9 mouse cellular contexts compared by ENCODE assay signal in genomic region chr19:10341817-10342439, GRCm38 (mm10). TPM values are rescaled to one million over a fixed set of nuclear protein-coding genes. Genes with fewer than 3 reads are reported as not detected.
A peak's percentile ranks its signal among the peaks of the same experiment; 100 is the strongest.
DNase-seq lines count a peak whose midpoint lies in the region; ATAC-seq and TF ChIP-seq lines count a peak whose summit lies in the region.
"Had no signal": no experiment of that assay in that cellular context is flagged by ENCODE, and none has a peak within 500 bp of the region (broad histone marks: within the 10 kb centered on the region; RNA-seq: fewer than 3 reads in every experiment).

No protein-coding gene starts in this region.

- no peaks in the 10 kb centered on the region for H3K9me3 ChIP-seq in embryonic facial prominence, embryonic 14.5 days (ENCODE audit: control insufficient read depth, low read length)
- H3K9me3 ChIP-seq in embryonic facial prominence, embryonic 10.5 days = no peaks in the 10 kb centered on the region
- no peaks in the 10 kb centered on the region for H3K9me3 ChIP-seq in hindbrain, postnatal 0 days (ENCODE audit: low read length)
- H3K9me3 ChIP-seq in liver, embryonic 12.5 days (replicated peaks) = no peaks in the 10 kb centered on the region
- H3K9me3 ChIP-seq: liver, embryonic 13.5 days had no signal

- no peak overlapping the region for H3K9ac ChIP-seq in embryonic facial prominence, embryonic 14.5 days (ENCODE audit: low read depth, low read length)
- H3K9ac ChIP-seq in hindbrain, postnatal 0 days (replicated peaks; ENCODE audit: low read length) = no peak overlapping the region
- no peak overlapping the region for H3K9ac ChIP-seq in liver, embryonic 12.5 days
- H3K9ac ChIP-seq: liver, embryonic 13.5 days had no signal

- no peak for ATAC-seq in embryonic facial prominence, embryonic 14.5 days (ENCODE audit: low read depth)
- ATAC-seq in hindbrain, postnatal 0 days = peak; percentile 61
- ATAC-seq in liver, embryonic 12.5 days = no peak

- TF ChIP-seq CTCF in hindbrain, postnatal 0 days (IDR thresholded peaks at IDR 0.05; ENCODE audit: low read depth) = peak; percentile 33; the same call in 1 of the 2 replicates

- H3K4me3 ChIP-seq in embryonic facial prominence, embryonic 14.5 days (ENCODE audit: low read depth, low read length) = no peak overlapping the region
- H3K4me3 ChIP-seq in embryonic facial prominence, embryonic 10.5 days = no peak overlapping the region
- no peak overlapping the region for H3K4me3 ChIP-seq in hindbrain, postnatal 0 days (ENCODE audit: low read length)
- no peak overlapping the region for H3K4me3 ChIP-seq in liver, embryonic 12.5 days
- H3K4me3 ChIP-seq: liver, embryonic 13.5 days had no signal

- WGBS in embryonic facial prominence, embryonic 14.5 days = 41% methylated on average over 12 of the region's 12 CpGs
- 64% methylated on average over 12 of the region's 12 CpGs for WGBS in embryonic facial prominence, embryonic 10.5 days
- 18% methylated on average over 12 of the region's 12 CpGs for WGBS in hindbrain, postnatal 0 days
- WGBS in liver, embryonic 12.5 days (ENCODE audit: insufficient replicate concordance) = 66% methylated on average over 12 of the region's 12 CpGs

- peaks cover 4% of the 10 kb centered on the region; the same call in 1 of the 2 replicates for H3K4me1 ChIP-seq in embryonic facial prominence, embryonic 14.5 days (ENCODE audit: control insufficient read depth, insufficient read depth, low read length)
- peaks cover 37% of the 10 kb centered on the region for H3K4me1 ChIP-seq in embryonic facial prominence, embryonic 10.5 days
- H3K4me1 ChIP-seq in hindbrain, postnatal 0 days (ENCODE audit: insufficient read depth, low read length) = peaks cover 12% of the 10 kb centered on the region; the same call in 1 of the 2 replicates
- no peaks in the 10 kb centered on the region for H3K4me1 ChIP-seq in liver, embryonic 12.5 days
- H3K4me1 ChIP-seq: liver, embryonic 13.5 days had no signal

- no peak overlapping the region for H3K27ac ChIP-seq in embryonic facial prominence, embryonic 14.5 days (replicated peaks; ENCODE audit: low read depth, low read length)
- H3K27ac ChIP-seq in embryonic facial prominence, embryonic 10.5 days (replicated peaks) = no peak overlapping the region
- peak overlapping the region; percentile 51 for H3K27ac ChIP-seq in hindbrain, postnatal 0 days
- no peak overlapping the region for H3K27ac ChIP-seq in liver, embryonic 12.5 days
- H3K27ac ChIP-seq: liver, embryonic 13.5 days had no signal

- DNase-seq in embryonic facial prominence, embryonic 14.5 days (ENCODE audit: low spot score) = peak; percentile 72
- DNase-seq in embryonic facial prominence, embryonic 10.5 days (ENCODE audit: low spot score) = no peak
- DNase-seq in cerebellum, adult 9-10 months = peak; percentile 74
- peak; percentile 41 to 60 for DNase-seq in gastrocnemius, postnatal 4 days (ENCODE audit: low spot score in 2 of 2)
- DNase-seq in hindbrain, postnatal 0 days (ENCODE audit: low spot score) = peak; percentile 89
- DNase-seq in lung, postnatal 10 days = peak; percentile 72
- peak; percentile 75 to 76 for DNase-seq in right cerebral cortex, postnatal 36 days (ENCODE audit: low spot score in 2 of 2)

- H3K27me3 ChIP-seq in embryonic facial prominence, embryonic 14.5 days (replicated peaks; ENCODE audit: control insufficient read depth, insufficient read depth, low read length) = no peaks in the 10 kb centered on the region
- H3K27me3 ChIP-seq in embryonic facial prominence, embryonic 10.5 days (replicated peaks; ENCODE audit: low read depth, poor library complexity, severe bottlenecking) = peaks cover 69% of the 10 kb centered on the region
- H3K27me3 ChIP-seq in hindbrain, postnatal 0 days (ENCODE audit: insufficient read depth, low read length) = 0 out of 2 replicates have a peak, but pooled peaks cover 4% of the 10 kb centered on the region
- H3K27me3 ChIP-seq in liver, embryonic 12.5 days (replicated peaks) = peaks cover 52% of the 10 kb centered on the region

- no peaks in the 10 kb centered on the region for H3K36me3 ChIP-seq in embryonic facial prominence, embryonic 14.5 days (ENCODE audit: control insufficient read depth, insufficient read depth, low read length)
- H3K36me3 ChIP-seq in embryonic facial prominence, embryonic 10.5 days (replicated peaks) = no peaks in the 10 kb centered on the region
- no peaks in the 10 kb centered on the region for H3K36me3 ChIP-seq in hindbrain, postnatal 0 days (ENCODE audit: insufficient read depth, low read length)
- no peaks in the 10 kb centered on the region for H3K36me3 ChIP-seq in liver, embryonic 12.5 days
- H3K36me3 ChIP-seq: liver, embryonic 13.5 days had no signal

- H3K4me2 ChIP-seq in embryonic facial prominence, embryonic 14.5 days (ENCODE audit: low read depth, low read length) = no peak overlapping the region
- H3K4me2 ChIP-seq in hindbrain, postnatal 0 days (ENCODE audit: low read depth, low read length) = peak overlapping the region; percentile 30; the same call in 1 of the 2 replicates
- H3K4me2 ChIP-seq in liver, embryonic 12.5 days = no peak overlapping the region
- H3K4me2 ChIP-seq: liver, embryonic 13.5 days had no signal

RNA-seq across cellular contexts. Expression of gene Dagla, which starts 37.3 kb away (rescaled TPM):
- polyA plus RNA-seq in embryonic facial prominence, embryonic 14.5 days (2014; fragmentation: Nextera tagmentation; extraction: Ambion mirVana) = 2.8 and 2.9 TPM in 2 replicates
- polyA plus RNA-seq in embryonic facial prominence, embryonic 10.5 days (2016; fragmentation: Nextera tagmentation; extraction: Ambion mirVana) = 2.2 and 2.4 TPM in 2 replicates
- 10 to 100 TPM in 1 of 2 experiments, 1 to 10 TPM in 1; 9.3 to 10.4 TPM for total RNA-seq in gastrocnemius, postnatal 4 days (2021)
- total RNA-seq in hindbrain, postnatal 0 days (2014; rRNA removed) = 33.7 and 35.0 TPM in 2 replicates
- 9.0 and 10.9 TPM in 2 replicates for polyA plus RNA-seq in hindbrain, postnatal 0 days (2015; fragmentation: Nextera tagmentation; extraction: Ambion mirVana)
- polyA plus RNA-seq in liver, embryonic 12.5 days (2016; fragmentation: Nextera tagmentation; extraction: Ambion mirVana) = 0.55 and 0.56 TPM in 2 replicates

RNA-seq across cellular contexts. Expression of gene Syt7, which starts 47.0 kb away (rescaled TPM):
- polyA plus RNA-seq in embryonic facial prominence, embryonic 14.5 days (2014; fragmentation: Nextera tagmentation; extraction: Ambion mirVana) = 1.4 and 2.0 TPM in 2 replicates
- 0.44 and 0.64 TPM in 2 replicates for polyA plus RNA-seq in embryonic facial prominence, embryonic 10.5 days (2016; fragmentation: Nextera tagmentation; extraction: Ambion mirVana)
- total RNA-seq in gastrocnemius, postnatal 4 days (2021) = 1 to 10 TPM; 6.2 to 6.9 TPM
- 93.4 and 114 TPM in 2 replicates for total RNA-seq in hindbrain, postnatal 0 days (2014; rRNA removed)
- polyA plus RNA-seq in hindbrain, postnatal 0 days (2015; fragmentation: Nextera tagmentation; extraction: Ambion mirVana) = 11.9 and 17.4 TPM in 2 replicates
- 0.56 and 0.91 TPM in 2 replicates for polyA plus RNA-seq in liver, embryonic 12.5 days (2016; fragmentation: Nextera tagmentation; extraction: Ambion mirVana)
